ENCODE assay signal across 9 mouse cellular contexts in the genomic region with DNA sequence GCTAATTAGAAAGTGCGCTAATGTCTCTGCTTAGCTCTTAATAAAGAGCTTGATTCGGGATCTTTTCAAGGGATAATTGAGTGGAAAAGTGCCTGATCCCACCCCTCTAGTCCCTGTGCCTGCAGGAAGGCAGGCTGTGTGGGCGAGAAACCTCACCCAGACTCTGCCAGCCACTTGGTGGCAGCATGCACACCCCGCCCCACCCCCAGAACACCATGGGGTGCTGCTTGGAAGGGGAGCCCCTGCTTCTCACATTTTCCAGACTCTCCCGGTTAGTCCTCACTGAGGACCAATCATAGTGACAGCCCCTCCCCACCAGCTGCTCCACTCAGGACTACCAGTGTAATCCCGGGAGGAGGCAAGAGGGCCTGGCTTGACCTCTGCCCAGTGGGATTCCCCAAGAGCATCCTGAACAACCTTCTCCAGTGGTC. TPM values are rescaled to one million over a fixed set of nuclear protein-coding genes. Genes with fewer than 3 reads are reported as not detected.
A peak's percentile ranks its signal among the peaks of the same experiment; 100 is the strongest.
DNase-seq lines count a peak whose midpoint lies in the region; ATAC-seq and TF ChIP-seq lines count a peak whose summit lies in the region.
"Had no signal": no experiment of that assay in that cellular context is flagged by ENCODE, and none has a peak within 500 bp of the region (broad histone marks: within the 10 kb centered on the region; RNA-seq: fewer than 3 reads in every experiment).

No protein-coding gene starts in this region.

- H3K9ac ChIP-seq in lung, embryonic 14.5 days, result no peak overlapping the region

- 0 out of 2 replicates have a peak, but pooled peaks have one; percentile 11 for TF ChIP-seq CTCF in lung, embryonic 14.5 days (IDR thresholded peaks at IDR 0.05; ENCODE audit: low read depth)

- no peak overlapping the region for H3K4me2 ChIP-seq in lung, embryonic 14.5 days

- no peaks in the 10 kb centered on the region for H3K36me3 ChIP-seq in lung, embryonic 14.5 days (ENCODE audit: insufficient read depth)

- no peaks in the 10 kb centered on the region for H3K9me3 ChIP-seq in lung, embryonic 14.5 days (ENCODE audit: low read depth, low read length)

- DNase-seq in lung, embryonic 14.5 days, result no peak
- DNase-seq in lung, postnatal 4 days, result no peak
- peak; percentile 58 to 62 for DNase-seq in frontal cortex, postnatal 10 days (ENCODE audit: low spot score in 2 of 2)
- DNase-seq in left cerebral cortex, adult 9 months (ENCODE audit: low spot score in 2 of 2), result peak; percentile 50 to 58
- peak; percentile 29 to 50 for DNase-seq in right cerebral cortex, postnatal 36 days (ENCODE audit: low spot score in 2 of 2)
- no peak for DNase-seq in thymus, postnatal 14 days
- DNase-seq in cerebellum, adult 9-11 months, result no peak
- DNase-seq in spleen, adult 12 weeks (ENCODE audit: low spot score), result no peak

- H3K27ac ChIP-seq in lung, embryonic 14.5 days (ENCODE audit: low read depth), result no peak overlapping the region

- 30% methylated on average over 6 of the region's 6 CpGs for WGBS in lung, embryonic 14.5 days

- ATAC-seq in lung, embryonic 14.5 days (ENCODE audit: insufficient read depth), result no peak

- 0 out of 2 replicates have a peak, but pooled peaks cover 8% of the 10 kb centered on the region for H3K4me1 ChIP-seq in lung, embryonic 14.5 days (ENCODE audit: insufficient read depth)

- no peaks in the 10 kb centered on the region for H3K27me3 ChIP-seq in lung, embryonic 14.5 days (ENCODE audit: insufficient read depth, low read length)

- H3K4me3 ChIP-seq in lung, embryonic 14.5 days (ENCODE audit: low read depth, low read length), result no peak overlapping the region

RNA-seq across cellular contexts. Expression of gene Cacna1h, which starts 27.6 kb away (rescaled TPM):
- polyA plus RNA-seq in lung, embryonic 14.5 days (2014; fragmentation: Nextera tagmentation; extraction: Ambion mirVana), result 3.6 and 4.4 TPM in 2 replicates

RNA-seq across cellular contexts. Expression of gene Tpsg1, which starts 37.0 kb away (rescaled TPM):
- polyA plus RNA-seq in lung, embryonic 14.5 days (2014; fragmentation: Nextera tagmentation; extraction: Ambion mirVana), result 0.25 and 0.31 TPM in 2 replicates

RNA-seq across cellular contexts. Expression of gene Tpsb2, which starts 39.9 kb away (rescaled TPM):
- polyA plus RNA-seq in lung, embryonic 14.5 days (2014; fragmentation: Nextera tagmentation; extraction: Ambion mirVana), result 1.3 and 2.4 TPM in 2 replicates

RNA-seq across cellular contexts. Expression of gene Tekt4, which starts 48.4 kb away (rescaled TPM):
- 0.18 and 0.20 TPM in 2 replicates for polyA plus RNA-seq in lung, embryonic 14.5 days (2014; fragmentation: Nextera tagmentation; extraction: Ambion mirVana)
- polyA plus RNA-seq: large intestine, adult 2 months had no signal

Comparison
In these comparisons a context has a peak if more than half of its experiments do, and no peak if none do; other contexts are left out.
1. DNase-seq: peak in frontal cortex, postnatal 10 days (2 of 2), left cerebral cortex, adult 9 months (2 of 2) and right cerebral cortex, postnatal 36 days (2 of 2); none in lung, embryonic 14.5 days (single experiment), lung, postnatal 4 days (0 of 2), thymus, postnatal 14 days (single experiment), cerebellum, adult 9-11 months (single experiment) and spleen, adult 12 weeks (single experiment).